Mouse (Mus musculus) lung, postnatal 36 days (tissue): ENCODE measurements at regions not wholly inside any gene's neighbourhood (a gene's known extent, or its start where the extent isn't known, plus 50 kb on each side); places are given as distances from the start of the nearest gene placed in this dataset.
A peak's percentile ranks its signal among the peaks of the same experiment; 100 is the strongest.

Source experiments
- DNase-seq: peaks from one replicate; pipeline ENCODE4 v3.0.0; 2022; ENCODE audit warnings: mixed read lengths

DNA sequence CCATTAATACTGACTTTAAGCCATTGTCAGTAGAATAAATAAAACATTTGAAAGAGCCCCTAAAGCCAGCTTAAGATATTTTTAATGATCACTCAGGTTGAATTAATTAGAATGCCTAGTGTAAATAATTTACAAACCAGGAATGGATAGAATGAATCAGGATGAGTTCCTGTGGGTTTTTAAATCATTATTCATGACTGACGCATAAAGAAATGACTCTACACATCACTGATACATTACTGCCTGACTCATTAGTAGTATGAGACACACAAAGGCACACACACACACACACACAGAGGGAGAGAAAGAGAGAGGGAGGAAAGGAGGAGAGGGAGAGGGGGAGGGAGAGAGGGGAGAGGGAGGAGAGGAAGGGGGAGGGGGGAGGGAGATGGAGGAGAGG lies 612.0 kb downstream of the Ipmk start:
- no peak for DNase-seq

DNA sequence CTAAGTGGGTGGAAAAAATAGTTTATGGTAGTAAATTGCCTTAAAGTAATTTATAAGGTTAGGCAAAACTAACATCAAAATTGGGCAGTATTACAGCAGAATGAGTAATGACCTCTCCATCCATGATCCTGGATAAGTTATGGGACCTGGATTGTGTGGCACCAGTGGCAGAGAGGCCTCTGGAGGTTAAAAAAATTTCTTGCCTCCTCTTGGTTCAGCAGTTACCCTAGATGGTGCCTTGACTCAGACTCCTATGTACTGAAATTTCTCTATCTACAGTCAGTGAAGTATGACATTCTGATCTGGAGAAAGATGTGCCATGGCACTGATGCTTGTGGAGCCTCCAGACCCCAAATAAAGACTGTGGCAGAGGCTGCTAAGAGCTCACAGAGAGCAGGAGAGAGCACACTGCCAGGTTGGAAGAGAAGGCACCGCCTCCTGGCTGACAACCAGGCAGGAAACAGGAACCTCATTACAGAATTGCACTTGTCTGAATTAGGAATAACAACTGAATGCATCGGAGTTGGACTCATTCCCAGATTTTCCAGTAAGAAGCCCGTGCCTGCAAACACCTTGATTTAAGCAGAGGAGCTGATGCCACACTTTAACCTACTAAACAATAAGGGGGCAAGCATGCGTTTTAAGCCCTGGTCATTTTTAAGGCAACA lies 613.0 kb downstream of the Ipmk start:
- peak; percentile 0 for DNase-seq

DNA sequence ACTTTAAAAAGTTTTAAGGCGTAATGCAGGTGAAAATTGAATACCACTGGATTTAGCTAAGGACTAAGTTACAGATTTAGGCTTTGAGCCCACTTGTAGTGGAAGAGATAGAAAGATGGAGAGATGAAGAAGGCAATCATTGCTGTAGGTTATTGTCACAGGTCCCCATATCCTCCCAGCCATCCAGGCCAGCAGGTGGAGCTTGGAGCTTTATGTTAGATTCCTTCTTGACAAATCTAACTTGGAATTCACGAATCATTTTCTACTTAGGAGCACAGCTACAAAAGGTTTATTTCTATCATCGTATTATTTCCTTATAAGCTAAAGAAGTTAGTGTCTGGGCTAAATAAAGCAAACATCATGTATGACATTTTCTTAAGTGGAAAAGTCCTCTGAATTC lies 630.5 kb downstream of the Ipmk start:
- no peak for DNase-seq

DNA sequence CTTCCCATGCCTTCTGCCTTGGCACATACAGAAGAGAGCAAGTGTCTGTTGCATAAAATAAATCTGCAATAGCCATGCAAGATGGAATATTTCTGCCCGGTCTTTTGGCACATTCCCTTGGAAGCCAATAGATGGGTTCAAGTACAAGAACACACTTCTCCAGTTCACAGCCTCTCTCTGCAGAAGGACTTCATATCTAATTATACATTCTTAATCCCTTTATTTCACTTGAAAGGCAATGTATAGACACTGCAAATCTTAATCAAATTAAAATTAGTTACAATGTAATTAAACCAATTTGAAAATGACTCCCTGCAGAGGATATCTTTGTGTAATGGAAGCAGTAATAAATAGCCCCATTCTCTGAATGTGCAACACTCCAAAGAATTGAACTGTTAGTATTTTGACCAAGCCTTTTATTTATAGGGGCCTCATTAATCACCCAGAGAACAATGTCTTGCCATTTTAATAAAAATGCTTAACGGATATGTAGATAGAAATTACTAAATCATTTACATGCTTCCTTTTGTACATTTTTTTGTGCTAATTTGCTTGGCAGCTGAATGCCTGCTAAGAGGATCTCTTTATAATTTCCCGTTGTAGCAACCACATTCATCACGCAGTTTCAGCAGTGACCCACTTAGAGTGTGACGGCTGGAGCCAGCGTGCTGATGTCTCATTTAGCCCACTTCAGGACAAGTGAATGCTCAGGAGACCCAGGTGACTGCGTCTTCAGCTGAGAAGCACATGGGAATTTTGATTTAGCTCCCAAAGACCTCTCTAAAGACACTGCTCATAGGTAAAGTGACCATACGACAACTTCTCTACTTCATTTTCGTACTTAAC lies 651.5 kb upstream of the Zwint start:
- DNase-seq = no peak
